Mouse (Mus musculus): ENCODE data around the gene Wnt3a.

DNA sequence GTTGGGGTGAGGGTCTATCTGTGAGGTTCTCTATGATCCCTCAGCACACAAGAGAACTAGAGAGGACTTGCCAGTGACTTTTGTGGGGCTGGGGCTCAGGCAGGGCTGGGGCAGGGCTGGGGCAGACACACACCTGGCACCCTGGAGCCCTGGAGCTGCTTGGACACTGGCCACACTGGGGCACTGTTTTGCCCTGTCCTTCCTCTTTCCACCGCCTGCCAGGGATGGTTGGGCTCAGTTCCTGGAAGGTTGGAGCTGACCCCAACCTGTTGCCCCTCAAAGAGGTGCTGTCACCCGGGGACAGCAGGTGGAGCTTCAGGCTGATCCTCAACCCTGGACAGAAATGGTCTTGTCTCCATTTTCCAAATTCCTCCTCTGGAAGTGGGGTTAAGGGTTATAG lies 45.4 kb upstream of the Wnt3a start:
- TF ChIP-seq POLR2A (IDR thresholded peaks at IDR 0.05; ENCODE audit: low read depth, low read length): no peak
- TF ChIP-seq CTCF (IDR thresholded peaks at IDR 0.05; ENCODE audit: extremely low read depth, insufficient read length, insufficient replicate concordance, low read depth, low read length): no peak

All from small intestine, adult 2 months (tissue).